Mouse (Mus musculus) thymus, postnatal 14 days (tissue): ENCODE results near the gene Bend4.

ENCODE experiments used
- DNase-seq: peaks from one replicate; pipeline ENCODE4 v3.0.0; 2021

The Bend4 gene

DNA sequence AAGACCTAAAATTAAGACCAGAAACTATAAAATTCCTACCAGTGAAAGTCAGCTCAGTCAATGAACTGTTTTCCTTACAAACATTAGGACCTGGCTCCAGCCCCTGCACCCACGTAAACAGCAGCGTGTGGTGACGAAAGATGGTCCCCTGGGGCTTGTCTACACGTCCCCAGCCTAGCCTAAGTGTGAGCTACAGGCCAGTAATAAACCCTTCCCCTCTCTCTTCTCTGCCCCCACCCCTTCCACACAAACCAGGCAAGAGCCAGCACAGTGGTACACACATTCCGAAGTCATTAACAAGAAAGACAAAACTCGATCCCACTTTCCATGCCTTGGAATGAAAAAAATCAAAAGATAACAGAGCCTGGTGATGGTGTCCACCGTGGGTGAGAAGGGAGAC, 16.6 kb downstream of the Bend4 start:
- DNase-seq, result no peak

DNA sequence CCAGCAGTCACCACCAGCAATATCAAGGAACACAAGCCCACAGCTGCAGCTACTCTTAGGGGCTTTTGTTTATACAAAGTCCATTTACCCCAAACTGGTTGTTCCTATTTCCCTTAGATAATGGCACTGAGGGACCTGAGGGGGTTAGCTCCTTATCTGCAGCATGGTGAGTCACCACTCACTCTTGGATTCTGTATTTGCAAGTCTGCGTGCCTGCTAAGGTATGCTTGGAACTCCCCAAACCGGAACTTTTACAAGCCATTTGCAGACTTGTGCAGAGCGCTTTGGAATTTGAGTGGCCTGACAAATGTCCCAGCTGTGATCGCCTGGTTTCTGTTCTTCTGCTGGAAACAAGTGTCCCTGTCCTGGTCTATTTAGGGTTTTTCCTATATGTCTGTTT, 17.7 kb downstream of the Bend4 start:
- no peak for DNase-seq

DNA sequence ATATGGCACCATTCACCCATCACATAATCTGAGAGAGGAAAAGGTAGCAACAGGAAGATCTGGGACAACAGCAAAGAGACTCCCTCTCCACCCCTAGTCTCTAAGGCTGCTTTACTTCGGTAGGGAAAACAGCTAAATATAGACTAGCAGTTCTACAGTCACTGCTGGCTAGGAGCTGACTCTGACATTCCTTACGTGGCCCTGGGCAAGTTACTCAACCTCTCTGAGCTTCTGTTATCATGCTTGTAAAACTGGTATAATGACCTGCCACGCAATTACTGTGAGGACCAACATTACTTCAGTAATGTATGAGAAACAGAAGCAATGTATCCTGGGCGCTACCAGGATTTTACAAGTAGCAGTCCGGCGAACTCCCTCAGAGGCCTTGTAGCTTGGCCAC, 19.7 kb downstream of the Bend4 start:
- DNase-seq, result no peak

DNA sequence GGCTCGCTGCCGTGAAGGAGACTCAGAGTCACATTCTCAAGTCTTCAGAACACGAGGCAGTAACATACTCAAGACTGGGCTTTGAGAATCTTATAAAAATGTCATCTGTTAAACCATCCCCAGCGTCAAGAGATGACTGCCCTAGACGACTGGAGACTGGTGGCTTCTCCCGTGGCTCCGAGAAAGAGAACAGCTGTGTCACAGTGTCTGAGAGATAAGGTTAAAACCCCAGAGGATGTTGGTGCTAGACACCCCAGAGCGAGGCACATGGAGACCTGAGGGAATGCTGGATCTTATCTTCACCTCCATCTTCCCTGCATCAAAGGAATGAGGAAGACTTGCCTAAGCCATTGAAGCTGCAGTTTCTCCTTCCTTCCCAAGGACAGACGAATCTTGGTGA, 23.2 kb downstream of the Bend4 start:
- no peak for DNase-seq

DNA sequence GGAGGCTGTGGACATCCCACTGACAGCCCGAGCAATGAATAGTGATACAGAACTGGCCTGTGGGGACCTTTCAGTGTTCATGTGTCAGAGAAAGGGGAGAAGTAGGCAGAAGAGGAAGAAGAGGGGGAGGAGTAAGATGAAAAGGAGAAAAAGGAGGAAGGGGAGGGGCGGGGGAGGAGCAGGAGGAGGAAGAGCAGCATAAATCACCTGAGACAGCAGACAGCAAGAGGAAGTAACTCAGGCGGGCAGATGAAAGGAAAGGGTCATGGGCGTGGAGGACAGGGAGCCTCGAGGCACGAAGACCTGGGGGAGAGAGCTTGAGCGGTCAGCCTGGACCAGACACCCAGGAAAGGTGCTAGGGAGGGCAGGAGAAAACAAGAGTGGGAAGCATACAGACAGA, 23.7 kb downstream of the Bend4 start:
- DNase-seq, result peak; percentile 57

DNA sequence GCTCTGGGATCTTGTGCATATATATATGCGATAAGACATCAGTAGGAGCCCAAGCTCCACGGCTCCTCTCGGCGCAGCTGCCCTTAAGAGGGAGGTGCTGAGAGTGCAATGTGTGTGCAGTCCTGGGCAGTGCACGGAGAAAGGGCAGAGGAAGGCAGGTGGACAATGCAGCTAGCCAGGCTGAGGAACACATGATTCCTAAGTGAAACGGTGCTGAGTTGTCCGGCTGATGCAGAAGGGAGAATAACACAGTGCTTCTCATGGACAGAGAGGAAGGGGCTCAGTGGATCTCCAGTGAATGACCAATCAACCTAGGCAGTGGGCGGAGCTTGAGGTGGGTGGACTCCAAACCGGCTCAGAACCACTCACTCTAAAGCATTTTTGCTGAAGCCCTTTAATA, 26.5 kb downstream of the Bend4 start:
- DNase-seq, result no peak

DNA sequence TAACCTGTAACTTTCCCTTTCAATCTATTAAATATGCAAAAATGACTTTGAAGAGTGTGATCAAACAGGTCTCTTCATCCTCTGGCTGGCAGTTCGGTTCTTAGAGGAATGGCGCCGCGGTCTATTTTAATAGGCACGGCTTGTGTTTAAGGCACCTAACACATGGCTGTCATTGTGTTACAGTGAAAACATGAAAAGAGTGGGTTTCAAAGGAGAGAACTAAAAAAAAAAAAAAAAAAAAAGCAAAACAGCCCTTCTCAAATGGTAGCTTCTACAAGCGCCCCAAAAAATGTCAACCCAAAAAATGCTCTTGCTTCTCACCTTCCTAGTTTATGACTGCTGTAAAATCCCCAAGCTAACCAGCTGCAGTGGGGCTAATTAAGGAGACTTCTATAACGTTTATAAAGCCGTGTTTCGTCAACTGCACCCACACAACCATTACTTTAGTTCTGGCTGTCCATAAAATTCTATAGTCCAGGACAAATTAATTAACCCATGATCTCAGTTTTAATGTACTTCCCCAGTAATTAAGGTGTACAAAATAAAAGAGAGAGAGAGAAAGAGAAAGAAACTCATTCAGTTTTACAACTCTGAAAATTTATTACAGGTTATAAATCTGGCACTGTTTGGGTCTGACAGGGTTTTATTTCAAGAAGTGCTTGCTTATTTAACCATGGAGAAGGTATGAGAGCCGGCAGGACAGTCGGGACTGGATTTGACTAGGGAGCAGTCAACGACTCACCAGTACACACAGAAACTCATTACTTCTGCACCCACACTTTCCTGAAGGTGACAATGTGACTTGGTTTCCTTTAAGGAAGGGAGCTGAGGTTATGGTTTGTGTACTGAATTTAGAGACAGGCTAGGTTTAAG, 27.3 kb downstream of the Bend4 start:
- no peak for DNase-seq

DNA sequence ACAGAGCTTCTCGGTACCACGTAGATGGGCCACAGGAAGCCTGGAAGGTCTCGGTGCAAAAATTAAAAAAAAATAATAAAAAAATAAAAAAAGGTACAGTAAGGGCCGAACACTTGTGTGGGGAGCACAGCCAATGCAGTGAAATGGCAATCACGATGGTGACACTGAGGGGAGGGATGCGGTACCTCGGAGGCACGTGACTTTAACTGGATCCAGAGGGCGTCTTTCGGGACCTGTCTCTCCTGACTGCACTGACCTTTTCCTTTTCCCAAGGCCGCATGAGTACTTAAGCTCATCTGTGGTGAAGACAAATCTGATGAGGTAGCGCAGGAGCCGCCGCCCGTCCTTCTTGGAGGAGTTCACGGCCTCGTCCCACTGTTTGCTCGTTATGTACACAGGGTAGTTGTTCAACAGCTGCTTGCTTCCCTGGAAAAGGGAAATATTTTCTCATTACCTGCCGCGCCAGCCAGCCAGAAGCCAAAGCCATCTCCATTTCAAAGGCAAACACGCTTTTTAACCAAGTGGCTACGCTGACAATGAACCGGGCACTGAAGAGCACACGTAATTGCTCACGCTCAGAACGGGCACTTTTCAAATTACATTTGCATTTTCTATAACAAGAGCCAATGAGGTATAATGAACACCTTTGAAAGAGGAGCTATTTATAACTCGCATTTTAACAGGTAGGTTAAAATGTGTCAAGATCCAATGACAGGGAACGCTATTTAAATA, 28.1 kb downstream of the Bend4 start:
- no peak for DNase-seq

DNA sequence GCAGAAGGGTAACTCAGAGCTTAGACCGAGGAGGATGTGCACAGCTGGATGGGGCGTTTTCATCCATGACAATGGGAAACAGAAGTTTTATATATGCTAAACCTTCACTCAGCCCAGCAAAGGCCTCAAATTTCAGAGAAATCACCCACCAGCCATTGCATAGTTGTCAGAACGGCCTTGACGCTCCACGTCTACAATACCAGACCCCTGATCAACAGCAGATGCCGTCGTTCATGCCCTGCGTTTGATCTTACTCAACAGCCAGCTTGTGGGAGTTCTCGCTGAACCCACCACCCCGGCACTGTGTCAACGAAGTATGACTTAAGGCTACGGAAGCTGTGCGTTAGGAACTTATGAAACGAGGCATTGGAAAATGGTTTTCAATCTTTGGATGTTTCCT, 30.9 kb downstream of the Bend4 start:
- no peak for DNase-seq

DNA sequence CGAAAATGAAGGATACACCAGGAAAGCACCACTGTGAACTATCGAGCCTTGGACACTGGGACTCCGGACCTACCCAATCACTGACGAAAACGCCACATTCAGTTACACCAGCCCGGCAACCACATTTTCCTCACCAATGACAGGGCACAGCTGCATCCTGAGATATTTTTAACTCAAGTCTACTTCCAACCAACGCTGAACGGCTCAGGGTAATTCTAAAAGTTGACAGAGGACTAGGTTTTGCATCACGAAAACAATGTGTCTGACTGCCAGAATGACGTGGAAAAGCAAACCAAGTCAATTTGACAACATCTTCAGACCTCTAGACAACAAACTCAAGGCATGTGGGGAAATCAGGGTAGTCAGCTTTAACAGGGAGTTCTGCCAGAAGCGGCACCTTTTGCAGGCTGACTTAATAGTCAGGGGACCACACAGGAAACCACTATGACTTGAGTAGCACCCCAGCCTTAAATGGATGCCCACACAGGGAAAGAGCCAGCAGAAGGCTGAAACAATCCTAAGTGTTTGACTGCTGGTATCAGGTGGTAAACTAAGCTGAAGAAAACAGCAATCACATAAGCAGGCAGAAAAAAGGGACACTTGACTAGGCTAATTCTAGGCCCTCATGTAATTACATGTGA, 32.8 kb downstream of the Bend4 start:
- peak; percentile 31 for DNase-seq

DNA sequence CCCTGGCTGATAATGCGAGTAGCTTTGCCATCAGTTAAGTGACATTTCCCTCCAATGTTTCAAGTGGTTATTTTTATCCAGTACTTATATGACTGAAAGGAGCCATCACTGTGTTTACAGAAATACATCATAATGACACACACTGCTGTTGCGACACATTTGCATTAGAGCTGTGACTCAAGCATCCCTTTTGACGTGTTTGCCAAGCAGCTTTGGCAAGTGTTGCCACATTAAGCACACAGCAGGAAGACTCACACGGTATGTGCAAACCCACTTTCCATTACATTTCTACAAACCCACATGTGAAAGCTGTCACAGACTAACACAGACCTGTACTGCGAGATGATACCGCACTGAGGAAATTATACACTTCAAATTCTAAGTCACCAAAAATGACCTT, 34.2 kb downstream of the Bend4 start:
- DNase-seq, result peak; percentile 12

DNA sequence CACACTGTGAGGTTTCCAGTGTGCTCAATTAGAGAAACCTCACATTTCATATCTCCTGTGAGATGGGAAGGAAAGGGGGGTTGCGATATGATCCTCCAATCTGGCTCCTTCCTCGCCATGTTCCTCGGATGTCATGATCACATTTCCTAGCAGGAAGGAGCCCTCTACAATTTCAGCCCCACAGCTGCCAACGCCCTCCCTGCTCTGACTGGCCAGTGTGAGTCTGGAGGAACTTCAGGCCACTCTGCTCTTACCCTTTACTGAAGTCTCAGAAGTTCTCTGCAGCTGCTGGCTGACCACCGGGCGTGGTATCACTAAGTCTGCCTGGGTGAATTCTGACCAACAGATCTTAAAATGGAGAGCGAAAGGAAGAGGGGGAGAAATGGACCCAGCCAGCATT, 45.6 kb downstream of the Bend4 start:
- no peak for DNase-seq

DNA sequence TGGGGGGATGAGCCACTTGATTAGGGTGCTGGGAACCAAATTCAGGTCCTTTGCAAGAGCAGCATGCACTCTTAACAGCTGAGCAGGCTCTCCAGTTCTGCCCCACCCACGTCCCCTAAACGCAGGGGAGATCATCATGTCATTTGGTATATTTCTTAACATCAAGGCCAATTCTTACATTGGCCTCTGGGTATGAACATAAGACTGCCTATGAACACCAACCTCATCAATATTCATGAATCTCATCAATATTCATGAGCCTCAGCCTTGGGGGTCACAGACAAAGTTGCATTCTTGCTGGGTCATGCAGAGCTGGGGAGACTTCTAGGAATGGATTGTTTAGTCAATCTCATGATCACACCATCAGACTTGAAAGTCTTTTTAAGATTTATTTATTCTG, 46.4 kb downstream of the Bend4 start:
- DNase-seq, result no peak

DNA sequence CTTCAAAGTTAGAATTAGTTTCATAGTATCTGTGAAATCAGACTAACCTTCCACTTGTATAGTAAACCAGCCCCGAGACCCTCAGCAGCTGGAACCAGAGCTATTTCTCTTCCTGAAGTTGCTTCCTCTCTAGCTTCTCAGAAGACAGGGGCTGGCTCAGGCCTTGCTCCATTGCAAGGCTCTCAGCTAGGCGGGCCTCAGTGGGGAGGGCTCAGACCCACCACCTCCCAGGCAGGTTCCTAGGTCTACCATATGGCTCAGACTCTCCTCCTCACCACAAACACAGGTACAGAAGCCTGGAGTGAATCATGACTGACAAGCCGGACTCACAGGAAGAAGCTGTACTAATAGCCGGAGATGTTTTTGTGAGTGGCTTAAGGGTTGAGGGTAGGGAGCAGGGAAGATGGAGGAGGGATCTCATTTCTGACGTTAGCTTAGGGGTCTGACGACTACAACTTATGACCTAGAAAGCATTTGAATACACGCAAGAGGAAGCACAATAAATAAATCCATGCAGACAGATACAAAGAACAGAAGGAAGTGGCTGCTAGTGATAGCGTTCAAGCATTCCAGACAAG, 51.0 kb downstream of the Bend4 start:
- no peak for DNase-seq

DNA sequence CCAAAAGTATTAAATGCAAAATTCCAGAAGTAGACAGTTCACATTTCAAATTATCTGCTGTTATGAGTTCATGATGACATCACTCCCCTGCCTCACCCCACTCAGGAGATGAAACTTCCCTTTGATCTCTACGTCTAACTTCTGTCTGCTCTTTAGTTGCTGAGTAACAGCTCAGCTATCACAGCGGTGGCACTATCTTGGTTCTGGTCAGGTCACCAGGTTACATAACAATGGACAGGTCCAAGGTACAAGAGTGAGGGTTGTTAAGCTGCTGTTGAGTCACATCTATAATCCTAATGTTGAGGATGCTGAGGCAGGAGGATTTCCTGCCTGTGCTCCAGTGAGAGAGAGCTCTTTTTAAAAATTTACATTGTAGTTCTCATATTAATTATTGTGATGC, 65.2 kb downstream of the Bend4 start:
- no peak for DNase-seq

DNA sequence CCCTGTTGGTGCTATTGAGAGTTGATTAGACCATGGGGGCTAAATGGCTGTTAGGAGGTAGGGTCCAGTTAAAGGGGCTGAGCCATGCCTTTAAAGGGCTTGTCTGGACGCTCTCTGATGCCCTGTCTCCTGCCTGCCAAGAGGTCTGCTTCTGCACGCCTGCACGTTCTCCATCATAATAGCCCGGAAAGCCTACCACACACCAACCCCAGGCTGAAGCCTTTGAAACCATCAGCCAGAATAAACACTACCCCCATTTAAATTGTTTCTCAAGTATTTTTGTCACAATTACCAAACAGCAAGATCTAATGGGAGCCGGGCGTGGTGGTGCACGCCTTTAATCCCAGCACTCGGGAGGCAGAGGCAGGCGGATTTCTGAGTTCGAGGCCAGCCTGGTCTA, 65.8 kb downstream of the Bend4 start:
- DNase-seq, result no peak

DNA sequence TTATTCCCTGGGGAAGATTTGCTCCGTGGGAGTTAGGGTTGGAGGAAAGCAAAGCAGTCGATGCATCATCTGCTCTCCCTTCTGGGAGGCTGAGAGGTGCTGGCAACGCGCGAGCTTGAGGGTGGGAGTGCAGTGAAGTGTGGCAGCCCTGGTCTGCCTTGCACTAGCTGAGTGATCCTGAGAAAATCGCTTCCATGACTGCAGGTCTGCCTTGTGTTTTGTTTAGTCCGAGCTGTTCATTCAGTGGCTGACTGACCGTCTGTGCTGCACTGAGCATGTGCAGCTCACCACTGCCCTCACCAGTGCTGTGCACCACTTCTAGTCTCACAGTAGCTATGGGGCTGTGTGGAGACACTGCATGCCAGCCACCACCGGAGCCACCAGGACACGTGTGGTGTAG, 79.2 kb downstream of the Bend4 start:
- no peak for DNase-seq

DNA sequence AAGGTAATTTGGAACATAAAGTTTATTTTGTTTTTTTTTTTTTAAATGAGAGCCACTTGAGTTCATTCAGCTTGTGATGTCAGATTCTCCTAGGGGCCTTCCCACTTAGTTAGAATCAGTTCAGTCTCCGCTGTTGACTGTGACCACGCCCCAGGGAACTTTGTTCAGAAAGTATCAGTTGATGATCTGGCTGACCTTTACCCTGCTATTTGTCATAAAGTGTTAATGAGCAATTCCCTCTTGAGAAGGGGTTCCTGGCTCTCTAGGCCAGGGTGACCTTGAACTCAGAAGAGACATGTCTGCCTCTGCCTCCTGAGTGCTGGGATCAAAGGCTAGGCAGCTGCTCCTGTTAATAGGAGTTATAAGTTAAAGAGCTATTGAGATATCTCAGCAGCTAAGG, 81.0 kb downstream of the Bend4 start:
- DNase-seq, result no peak
